Mouse (Mus musculus) CH12.LX (cell line): Measurements from ENCODE around the gene B3glct.

Experiments used
- CTCF ChIP-seq, 2 experiments: IDR thresholded peaks in 1 of 2; conservative IDR thresholded peaks in 1 of 2; 2 replicates each; pipeline ENCODE4 v1.5.1; 2011 to 2012; ENCODE audit warnings: low read depth in 2 of 2, low read length in 2 of 2, improper control_type of control experiment in 1 of 2, inconsistent platforms in 1 of 2, mild to moderate bottlenecking in 1 of 2, moderate library complexity in 1 of 2
- EP300 ChIP-seq: IDR thresholded peaks from 2 replicates; pipeline ENCODE4 v1.6.1; 2011; ENCODE audit warnings: low read length, improper control_type of control experiment
- KAT2A ChIP-seq: IDR thresholded peaks from 2 replicates; pipeline ENCODE4 v1.6.1; 2012; ENCODE audit warnings: low read length, improper control_type of control experiment, inconsistent platforms; ENCODE audit not compliant: insufficient replicate concordance
- MAX ChIP-seq: IDR thresholded peaks from 2 replicates; pipeline ENCODE4 v1.6.1; 2011; ENCODE audit warnings: low read length, improper control_type of control experiment
- MAZ ChIP-seq: IDR thresholded peaks from 2 replicates; pipeline ENCODE4 v1.6.1; 2012; ENCODE audit warnings: low read depth, mild to moderate bottlenecking, inconsistent platforms, low read length, improper control_type of control experiment, moderate library complexity
- POLR2A ChIP-seq: IDR thresholded peaks from 2 replicates; pipeline ENCODE4 v1.6.1; 2011; ENCODE audit warnings: low read depth, mild to moderate bottlenecking, improper control_type of control experiment, low read length
- SIN3A ChIP-seq: IDR thresholded peaks from 2 replicates; pipeline ENCODE4 v1.6.1; 2012; ENCODE audit warnings: low read length, improper control_type of control experiment, inconsistent platforms

DNA sequence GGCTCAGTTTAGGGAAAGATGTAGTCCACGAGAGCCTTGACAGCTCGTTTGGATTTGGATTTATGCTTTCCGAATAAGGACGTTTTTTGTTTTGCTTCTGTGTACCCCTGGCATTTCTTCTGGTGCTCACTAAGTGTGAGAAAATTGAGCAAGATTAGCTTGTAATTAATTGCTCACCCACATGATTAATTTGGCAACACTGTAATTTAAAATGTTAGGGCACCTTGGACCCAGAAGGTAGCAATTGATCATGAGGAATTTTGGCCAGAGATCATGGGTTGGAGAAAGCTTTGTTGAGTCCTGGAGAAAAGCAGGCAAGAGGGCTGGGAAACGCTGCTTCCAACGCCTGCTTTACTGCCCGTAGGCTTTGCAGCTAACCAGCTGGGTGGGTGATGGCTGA lies 1.9 kb downstream of the B3glct start:
- TF ChIP-seq CTCF (conservative IDR thresholded peaks at IDR 0.05 in 1 of 2, IDR thresholded peaks at IDR 0.05 in 1 of 2; ENCODE audit: low read depth in 2 of 2, low read length in 2 of 2) = no peak
- TF ChIP-seq SIN3A = no peak
- no peak for TF ChIP-seq POLR2A
- TF ChIP-seq KAT2A = no peak
- no peak for TF ChIP-seq MAZ
- TF ChIP-seq MAX = no peak
- no peak for TF ChIP-seq EP300
